Mouse (Mus musculus) embryo, embryonic 11 days (tissue): Measurements from ENCODE around the gene Meltf.

Source experiments
- DNase-seq: peaks from one replicate; pipeline ENCODE4 v3.0.0-alpha.2; 2015

Meltf gene

GRCm38 (mm10) chr16:31896971-31897774 lies 18.6 kb downstream of the Meltf start:
- DNase-seq = peak; percentile 85

- DNase-seq = no peak
These were observed 20.1 kb downstream of the Meltf start for GRCm38 (mm10) chr16:31898546-31899326.

- no peak for DNase-seq
These were observed 23.3 kb downstream of the Meltf start for GRCm38 (mm10) chr16:31901886-31902285.

- no peak for DNase-seq
These were observed 24.6 kb downstream of the Meltf start for GRCm38 (mm10) chr16:31903239-31903638.

GRCm38 (mm10) chr16:31905331-31905730 lies 26.7 kb downstream of the Meltf start:
- DNase-seq = no peak

DNA sequence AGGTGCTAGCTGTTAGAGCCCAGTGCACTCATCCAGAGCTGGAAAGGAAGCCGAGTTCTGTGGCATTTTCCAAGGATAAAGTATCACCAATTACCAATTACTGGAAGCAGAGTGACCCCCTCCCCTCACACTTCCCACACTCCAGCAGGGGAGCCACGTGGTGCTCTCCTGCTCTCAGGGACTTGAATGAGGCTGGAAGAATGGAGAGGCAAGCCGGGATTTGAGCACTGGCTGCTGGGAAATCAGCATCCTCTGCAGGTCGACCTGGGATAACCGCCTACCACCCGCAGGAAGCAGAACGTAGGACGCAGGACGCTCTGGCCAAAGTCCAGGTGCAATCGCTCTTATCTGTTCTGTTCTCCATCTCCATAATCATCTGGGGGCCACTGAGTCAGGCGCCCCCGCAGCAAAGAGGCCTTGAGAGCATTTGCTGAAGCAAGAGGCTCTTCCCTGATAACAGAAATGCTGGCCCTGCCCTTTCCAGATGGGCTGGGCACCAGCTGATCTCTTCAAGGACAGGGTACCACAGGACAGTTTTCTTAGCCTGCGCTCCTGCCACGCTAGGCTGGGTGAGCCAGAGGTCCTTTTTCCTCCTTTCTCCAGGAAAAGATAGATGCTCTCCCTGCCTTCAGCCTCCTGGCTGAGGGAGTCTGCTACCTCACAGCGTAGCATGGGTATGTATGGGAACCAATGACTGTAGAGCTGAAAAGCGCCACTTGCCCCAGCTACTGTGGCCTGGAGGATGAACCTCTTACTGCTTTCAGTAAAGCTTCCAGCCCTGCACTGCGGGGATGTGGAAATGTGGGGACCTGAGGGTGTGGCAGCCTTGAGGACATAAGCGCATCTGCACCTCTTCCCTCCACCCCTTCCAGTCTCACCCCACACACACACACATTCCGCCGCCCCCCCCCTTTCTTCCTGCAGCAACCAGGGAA lies 27.5 kb downstream of the Meltf start:
- DNase-seq = no peak

- DNase-seq = peak; percentile 59
These were observed 28.3 kb downstream of the Meltf start for GRCm38 (mm10) chr16:31906896-31907295.

- DNase-seq = no peak
These were observed 30.3 kb downstream of the Meltf start for GRCm38 (mm10) chr16:31908959-31909358.

GRCm38 (mm10) chr16:31910281-31910847 lies 31.8 kb downstream of the Meltf start:
- no peak for DNase-seq

DNA sequence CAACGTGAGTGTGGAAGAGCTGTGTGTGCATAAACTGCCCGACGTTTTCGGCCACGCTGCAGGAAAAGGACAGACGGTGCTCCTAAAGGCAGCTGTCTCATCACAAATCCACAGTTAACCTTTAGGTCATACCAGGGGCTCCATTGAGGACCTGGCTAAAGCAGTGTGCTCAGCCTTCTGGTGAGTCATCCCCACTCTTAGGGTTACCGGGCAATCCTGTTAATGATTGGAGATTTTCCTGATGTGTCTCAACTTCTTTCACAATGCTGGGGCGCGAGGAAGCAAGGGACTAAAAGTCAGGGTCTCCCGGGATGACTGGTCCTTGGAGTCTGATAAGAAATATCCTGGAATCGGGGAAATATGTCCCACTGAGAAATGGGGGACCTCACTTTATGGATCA lies 39.2 kb downstream of the Meltf start:
- DNase-seq = no peak

- peak; percentile 90 for DNase-seq
These were observed 39.7 kb downstream of the Meltf start for GRCm38 (mm10) chr16:31918248-31918724.

GRCm38 (mm10) chr16:31924368-31924767 lies 45.8 kb downstream of the Meltf start:
- DNase-seq = no peak

GRCm38 (mm10) chr16:31926091-31926490 lies 47.5 kb downstream of the Meltf start:
- no peak for DNase-seq

DNA sequence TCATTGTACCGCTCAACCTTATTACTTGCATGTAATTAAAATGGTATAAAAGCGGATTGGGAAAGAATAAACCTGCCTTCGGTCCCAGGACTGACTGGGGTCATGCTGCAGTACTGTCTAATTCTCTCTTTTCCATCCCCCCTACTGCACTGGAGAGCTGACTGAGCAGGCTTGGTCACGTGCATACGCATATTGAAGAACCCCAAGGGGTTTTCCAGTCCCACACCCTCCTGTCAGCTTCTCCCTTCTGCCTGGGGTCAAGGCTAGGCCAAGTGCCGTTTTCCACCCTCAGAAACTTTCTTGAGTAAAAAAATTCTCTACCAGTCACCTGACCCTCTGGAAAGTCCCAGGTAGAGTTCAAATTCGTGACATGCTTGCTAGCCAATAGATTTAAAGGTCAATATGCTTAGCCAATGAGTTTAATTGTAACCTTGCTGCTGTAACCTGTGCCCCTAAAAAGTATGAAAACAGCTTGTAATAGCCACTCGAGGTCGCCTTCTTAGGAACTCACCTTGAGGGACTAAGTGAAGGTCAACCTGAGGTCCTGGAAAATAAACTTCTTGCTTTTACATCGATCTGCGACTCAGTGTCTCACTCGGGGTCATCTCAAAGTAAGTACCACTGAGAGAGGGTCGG lies 48.1 kb downstream of the Meltf start:
- DNase-seq = no peak

GRCm38 (mm10) chr16:31927412-31927811 lies 48.8 kb downstream of the Meltf start:
- DNase-seq = no peak

DNA sequence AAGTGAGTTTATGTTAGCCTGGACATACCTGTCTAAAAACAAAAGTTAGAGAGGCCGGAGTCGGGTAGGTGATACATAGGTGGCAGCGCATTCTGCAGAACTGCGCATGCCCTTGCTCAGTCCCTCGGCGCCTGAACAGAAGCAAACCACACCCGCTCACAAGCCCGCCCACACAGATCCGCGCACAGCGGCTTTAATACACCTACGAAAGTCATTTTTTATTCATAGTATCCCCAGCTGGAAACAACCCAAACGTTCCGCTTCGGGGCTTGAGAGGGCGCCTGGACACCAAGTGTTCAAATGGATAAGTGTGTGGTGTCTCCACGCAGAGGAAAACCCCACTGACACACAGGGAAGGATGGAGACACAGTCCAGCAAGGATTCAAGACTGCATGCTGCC lies 52.7 kb downstream of the Meltf start:
- no peak for DNase-seq

- DNase-seq = no peak
These were observed 53.6 kb downstream of the Meltf start for GRCm38 (mm10) chr16:31932255-31932654.

- DNase-seq = peak; percentile 96
These were observed 54.5 kb downstream of the Meltf start for GRCm38 (mm10) chr16:31932840-31933697.

- DNase-seq = peak; percentile 34
These were observed 55.3 kb downstream of the Meltf start, which contains the start of gene Pigz for GRCm38 (mm10) chr16:31933751-31934549. TSS of gene Pigz (plus strand) at chr16:31933851.

- DNase-seq = no peak
These were observed 56.0 kb downstream of the Meltf start for GRCm38 (mm10) chr16:31934550-31935010.
